Mouse (Mus musculus) C2C12 (cell line): Measurements from ENCODE around the gene Gfra4.

Source experiments
- CTCF ChIP-seq: IDR thresholded peaks from one replicate; pipeline ENCODE4 v1.5.1; 2011; ENCODE audit not compliant: control insufficient read depth, insufficient read depth, insufficient read length
- FOSL1 ChIP-seq: IDR thresholded peaks from one replicate; pipeline ENCODE4 v1.8.0; 2011; ENCODE audit warnings: mild to moderate bottlenecking, low read length; ENCODE audit not compliant: poor library complexity, insufficient read depth, severe bottlenecking

DNA sequence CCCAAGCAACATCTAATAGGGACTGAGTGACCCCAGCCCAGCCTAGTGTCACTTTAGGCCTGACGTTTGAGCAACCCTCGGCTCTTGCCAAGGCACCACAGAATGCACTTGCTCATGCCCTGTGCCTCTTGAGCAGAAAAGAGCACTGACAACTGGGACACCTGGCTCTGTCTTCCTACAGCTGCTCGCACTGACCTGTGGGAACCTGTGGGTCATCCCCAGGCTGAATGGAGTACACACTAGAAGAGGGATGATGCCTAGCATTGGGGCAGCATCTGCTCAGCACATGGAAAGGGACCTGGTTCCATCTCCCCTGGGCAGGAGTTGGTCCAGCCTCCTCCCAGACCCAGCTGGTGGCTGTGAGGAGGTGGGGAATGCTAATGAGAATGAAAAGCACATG is 15.9 kb downstream of the Gfra4 start:
- TF ChIP-seq FOSL1 (no peak), CTCF (no peak)
